Mouse (Mus musculus) layer of hippocampus, adult 8-10 months (tissue): Measurements from ENCODE around the gene Nomo1. TPM values are rescaled to one million over a fixed set of nuclear protein-coding genes. Genes with fewer than 3 reads are reported as not detected.

Source experiments
- DNase-seq, 2 experiments: peaks; one replicate each; pipeline ENCODE4 v3.0.0; 2022; ENCODE audit warnings: low spot score in 2 of 2
- total RNA-seq, 4 experiments: library from RNA; stranded (reverse); gene quantifications; 2 replicates each; pipeline ENCODE4 v1.2.4; 2022

The Nomo1 gene
- total RNA-seq, 4 experiments from 2014 or later: 96.7 to 108 (median 105) TPM

DNA sequence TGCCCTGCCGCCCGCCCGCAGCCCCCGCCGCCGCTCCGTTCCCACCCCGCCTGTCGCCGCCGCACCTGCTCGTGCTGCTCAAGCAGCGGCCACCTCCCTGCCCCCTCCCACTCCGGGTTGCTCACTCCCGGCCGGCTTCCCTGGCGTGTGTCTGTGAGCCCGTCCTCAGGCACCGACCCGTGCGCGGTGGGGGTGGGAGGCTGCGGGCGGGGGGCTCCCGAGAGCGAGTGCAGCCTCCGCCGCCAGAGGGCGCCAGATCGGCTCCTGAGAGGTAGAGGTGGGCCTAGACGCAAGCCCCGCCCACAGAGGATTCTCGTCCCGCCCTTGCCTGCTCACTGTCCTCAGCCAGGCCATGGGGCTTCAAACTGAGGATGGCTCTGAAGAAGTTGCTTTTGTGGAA is 67.1 kb downstream of the Nomo1 start, which contains the start of gene Kcnj11:
Gene Kcnj11, minus strand, starts transcription at position 202 of the 400 bp plus-strand sequence.
- DNase-seq: peak in 1 of 2 experiments; percentile 70

DNA sequence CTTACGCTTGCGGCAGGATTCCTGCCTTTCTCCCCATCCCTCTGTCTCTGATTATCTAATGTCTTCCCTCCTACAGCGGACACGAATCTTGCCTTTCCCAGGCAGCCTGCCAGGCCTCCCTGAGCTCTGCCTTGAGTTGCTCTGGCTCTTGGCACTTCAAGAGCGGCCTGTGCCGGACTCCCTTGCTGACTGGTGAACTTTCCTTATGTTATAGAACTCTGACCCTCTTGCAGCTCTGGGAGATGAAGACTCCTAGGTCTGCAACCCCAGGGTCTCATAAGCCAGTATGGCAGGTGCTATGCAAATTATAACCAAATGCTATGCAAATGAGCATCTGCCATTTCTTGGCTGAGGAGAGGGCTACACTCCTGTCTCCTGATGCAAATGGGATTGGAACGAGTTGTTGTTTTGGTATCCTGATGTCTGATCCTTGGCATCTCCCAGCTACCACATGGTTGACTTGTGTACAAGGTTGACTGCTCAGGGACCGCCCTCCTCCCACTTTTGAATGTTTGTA is 69.6 kb downstream of the Nomo1 start:
- DNase-seq: peak in 1 of 2 experiments; percentile 62

DNA sequence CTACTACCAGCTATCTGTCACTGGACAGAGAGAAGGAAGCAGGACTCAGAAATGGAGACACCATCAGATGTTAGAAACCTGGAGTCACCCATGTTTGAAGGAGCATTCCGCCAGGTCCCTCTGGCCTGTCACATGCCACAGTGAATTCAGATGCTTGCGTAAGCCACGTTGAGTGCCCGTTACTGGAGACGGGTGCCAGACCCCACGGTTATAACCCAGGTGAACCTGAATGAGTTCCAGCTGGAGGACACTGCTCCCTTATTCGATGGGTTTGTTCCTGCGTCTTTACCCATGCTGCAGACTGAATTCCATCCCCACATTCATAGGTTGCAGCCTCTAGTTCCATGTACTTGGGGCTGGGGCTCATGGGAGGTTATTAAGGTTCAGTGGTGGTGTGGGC is 70.3 kb downstream of the Nomo1 start:
- DNase-seq: no peak

DNA sequence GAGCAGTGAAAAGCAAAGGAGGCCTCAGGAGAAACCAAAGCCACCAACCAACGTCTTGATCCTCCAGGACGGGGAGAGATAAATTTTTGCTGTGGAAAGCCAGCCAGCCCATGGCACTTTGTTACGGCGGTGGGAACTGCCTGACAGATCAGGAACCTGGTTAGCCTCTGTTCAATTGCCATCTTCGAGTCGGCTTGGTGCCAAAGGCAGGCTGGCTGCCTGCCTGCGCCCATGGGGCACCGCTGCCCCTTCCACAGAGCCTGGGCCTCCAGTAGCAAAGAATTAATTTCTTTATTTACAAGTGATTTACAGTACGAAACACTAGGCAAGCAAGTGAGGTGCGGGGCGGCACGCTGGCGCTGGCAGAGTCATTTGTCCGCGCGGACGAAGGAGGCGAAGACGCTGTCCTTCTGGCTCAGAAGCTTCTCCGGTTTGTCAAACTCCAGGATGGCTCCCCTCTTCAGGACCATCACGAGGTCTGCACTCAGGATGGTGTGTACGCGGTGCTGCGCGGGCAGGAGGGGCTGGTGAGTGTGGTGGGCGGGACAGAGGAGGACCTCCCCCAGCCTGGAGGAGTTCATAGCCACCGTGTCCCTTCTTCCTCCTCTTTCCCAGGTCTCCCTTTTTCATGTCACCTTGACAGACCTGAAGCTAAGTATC is 70.9 kb downstream of the Nomo1 start:
- no peak for DNase-seq

DNA sequence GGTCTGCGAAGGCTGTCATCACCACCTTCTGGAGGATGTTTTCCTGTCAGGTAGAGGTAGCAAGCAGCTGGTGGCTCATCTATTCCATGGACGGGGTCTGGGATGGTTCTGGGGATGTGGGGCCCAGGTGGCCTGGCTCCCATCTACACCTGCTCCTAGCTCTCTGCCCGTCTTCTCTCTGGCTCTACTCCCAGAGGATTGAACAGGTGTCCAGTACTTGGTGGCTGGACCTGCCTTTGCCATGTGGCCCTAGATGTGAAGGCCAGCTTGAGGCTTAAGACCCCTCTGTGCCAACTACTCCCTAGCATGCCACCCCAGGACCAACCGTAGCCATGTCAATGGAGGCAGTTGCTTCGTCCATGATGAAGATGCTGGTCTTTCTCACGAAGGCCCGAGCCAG is 72.0 kb downstream of the Nomo1 start:
- no peak for DNase-seq

DNA sequence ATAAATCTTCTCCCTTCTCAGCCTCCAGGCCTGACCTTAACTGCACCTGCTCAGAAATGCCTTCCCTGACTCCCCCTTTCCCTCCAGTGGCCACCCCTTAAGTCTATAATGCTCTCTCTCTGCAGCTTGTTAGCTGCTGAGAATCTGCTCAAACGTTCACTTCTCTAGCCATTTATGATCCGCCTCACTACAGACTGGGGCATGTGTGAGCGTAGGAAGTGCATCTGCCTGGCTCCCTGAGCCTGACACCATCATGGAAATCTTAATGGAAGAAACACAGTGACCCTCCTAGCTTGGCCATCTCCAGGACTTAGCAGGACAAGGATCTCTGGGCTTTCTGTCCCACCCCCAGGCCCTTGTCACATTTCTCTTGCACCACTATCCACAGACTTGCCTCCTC is 76.6 kb downstream of the Nomo1 start:
- DNase-seq: peak in 1 of 2 experiments; percentile 39

DNA sequence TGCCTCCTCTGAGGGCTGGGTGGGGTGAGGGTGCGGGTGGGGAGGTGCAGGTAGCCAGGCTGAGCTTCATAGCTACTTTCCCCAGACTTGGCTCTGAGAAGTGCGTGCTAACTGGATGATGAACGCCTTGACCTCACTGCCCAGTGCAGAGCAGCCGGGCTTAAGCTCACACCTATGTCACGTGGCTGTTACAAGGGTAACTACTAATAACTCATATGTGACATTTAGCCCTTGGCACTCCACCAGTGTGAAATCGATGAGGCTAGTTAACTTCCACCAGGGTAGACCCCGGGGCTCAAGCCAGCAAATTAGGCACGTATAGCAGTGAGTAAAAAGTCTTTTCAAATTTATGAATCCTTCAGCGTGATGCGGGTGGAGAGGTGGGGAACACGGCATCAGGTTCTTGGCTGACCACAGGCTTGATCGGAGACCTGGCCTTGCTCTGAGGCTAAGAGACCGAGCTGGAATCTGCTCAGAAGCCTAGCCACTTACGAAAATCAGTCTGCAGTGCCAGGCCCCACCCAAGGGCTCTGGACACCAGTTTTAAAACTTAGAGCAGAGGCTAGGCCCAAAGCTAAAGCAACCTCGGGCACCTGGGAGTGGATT is 77.8 kb downstream of the Nomo1 start:
- no peak for DNase-seq

DNA sequence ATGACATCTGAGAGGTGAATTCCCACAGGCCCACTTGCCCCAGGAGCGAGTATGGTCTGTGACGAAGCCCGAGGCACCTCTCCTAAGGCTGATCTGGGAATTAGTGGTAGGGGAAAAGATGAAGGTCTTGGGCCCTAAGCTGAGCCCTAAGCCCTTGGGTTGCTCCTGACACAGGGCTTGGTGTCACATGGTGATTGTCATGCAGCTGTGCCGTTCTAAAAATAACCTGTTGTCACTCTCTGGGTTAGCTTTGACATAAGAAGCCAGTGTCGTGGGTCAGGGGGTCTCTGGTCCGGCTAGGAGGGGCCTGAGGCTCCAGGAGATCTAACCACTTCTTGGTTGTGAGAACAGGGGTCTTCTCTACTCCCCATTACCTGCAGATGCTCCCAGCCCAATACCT is 78.4 kb downstream of the Nomo1 start:
- DNase-seq: no peak

DNA sequence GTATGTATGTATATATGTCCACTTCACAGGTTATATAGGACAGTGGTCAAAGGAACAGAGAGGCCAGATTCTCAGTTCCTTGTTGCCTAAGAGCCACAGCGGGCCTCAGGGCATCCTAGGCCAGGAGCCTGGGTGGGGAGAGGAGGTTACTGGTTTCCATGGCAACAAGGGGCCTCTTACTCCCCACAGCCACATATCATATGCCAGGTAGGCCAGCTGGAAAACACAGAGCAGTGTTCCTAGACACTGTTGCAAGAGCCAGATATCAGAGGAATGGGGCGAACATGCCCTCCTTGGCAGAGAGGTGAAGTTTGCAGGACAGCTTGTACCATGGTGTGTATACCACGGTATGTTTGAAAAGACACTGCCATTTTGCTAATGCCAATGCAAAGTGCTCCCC is 79.9 kb downstream of the Nomo1 start:
- DNase-seq: no peak

DNA sequence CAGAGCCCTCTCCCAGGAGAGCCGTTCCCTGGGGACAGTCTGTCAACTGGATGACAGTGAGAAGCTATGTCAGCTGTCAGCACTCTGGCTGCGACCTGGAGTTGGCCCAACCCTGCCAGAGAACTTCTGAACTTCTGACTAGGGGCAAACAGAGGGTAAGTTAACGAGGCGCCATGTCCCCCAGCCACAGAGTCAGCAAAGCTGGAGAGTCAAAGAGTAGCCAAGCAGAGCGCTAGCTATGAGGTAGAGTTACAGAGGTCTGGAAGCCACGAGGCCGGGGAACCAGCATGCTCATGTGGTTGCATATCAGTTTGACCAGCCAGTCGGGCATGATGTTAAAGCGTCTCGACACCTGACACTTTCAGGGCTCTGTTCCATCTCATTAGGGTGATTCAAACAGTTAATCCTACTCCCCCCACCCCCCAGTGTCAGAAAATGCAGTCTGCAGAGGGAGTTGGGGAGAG is 82.7 kb downstream of the Nomo1 start:
- DNase-seq: no peak

DNA sequence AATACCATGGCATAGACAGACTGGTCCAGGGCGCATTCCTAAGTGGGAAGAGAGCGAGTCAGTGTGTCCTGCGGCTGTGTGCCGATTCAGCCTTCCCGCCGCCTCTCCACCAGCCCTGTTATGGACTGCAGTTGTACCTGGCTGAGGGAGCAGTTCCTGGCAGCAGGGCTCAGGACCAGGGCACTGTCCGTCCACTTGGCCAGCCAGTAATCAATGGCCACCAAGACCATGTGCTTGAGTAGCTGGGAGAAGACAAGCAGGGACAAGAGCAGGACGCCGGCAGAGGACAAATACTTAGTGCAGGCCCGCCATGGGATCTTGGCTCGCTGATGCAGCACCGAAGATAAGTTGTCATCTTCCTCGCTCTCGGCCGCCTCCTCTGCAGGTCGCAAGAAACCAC is 83.5 kb downstream of the Nomo1 start:
- no peak for DNase-seq

DNA sequence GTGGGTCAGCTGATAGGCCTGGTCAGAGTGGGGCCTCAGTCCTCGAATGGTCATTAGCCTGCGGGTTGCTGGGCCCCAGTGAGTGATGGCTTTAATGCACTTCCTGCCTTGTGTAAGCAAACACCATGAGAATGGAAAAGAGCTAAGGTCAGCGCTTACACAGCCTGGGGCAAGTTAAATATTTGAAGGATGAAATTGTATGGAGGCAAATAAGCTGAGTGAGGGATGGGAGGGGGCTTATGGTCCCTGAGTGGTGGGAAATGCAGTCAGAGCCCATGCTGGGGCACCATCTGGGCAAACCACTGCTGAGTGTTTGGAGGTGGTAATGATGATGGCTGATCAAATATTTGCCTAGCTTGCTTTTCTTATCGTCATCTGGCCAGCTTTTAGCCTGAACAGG is 89.5 kb downstream of the Nomo1 start:
- no peak for DNase-seq

DNA sequence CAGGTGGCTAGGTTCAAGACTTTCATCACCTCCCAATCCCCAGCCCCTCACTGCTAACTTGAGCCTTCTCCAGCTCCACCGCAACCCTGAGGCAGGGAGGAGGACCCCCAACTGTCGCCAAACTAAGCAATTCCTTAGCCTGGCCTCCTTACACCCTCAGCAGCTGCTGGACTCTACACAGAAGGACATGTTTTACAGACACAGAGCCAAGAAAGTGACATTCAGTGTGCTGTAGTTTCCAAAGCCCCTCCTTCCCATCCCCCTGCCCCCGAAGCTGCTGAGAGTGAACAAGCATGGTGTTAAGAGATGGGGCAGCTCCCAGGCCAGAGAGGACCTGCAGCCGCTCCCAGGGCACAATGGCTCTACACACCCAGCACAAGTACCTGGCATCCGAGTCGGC is 91.0 kb downstream of the Nomo1 start:
- no peak for DNase-seq

DNA sequence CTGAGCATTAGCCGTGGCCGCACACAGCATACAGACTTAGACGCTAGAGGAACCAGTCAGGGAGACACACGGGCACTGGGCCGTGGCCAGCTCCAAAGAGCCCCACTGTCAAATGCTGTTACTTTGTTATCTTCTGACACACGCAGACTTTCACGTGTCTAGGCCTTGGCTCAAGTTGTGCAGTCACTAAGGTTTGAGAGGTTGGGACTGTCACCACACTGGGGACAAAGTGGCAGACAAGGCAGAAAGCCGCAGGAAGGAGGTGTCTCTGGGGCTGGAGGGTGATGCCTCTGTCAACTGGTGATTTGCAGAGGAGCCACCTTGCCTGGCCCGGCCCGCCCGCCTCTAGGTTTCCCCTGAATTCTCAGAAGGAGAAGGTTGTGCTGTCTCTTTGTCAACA is 91.8 kb downstream of the Nomo1 start:
- DNase-seq: no peak

DNA sequence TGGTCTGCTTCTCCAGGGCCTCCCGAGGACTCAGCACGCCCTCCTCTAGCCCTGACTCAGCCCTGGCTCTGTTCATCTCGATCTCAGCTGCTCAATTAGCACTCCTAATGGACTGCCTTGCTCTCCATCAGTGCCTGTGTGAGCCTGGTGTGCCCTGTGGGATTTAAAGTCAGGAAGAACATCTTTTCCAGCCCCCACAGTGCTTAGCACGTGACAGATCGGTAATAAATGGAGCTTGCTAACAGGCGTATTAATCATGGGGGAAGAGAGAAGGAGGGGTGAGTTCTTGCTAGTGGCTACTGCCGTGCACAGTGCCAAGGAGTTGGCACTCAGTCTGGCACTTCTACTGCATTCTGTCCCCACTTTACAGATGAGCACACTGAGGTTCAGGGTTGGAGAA is 94.7 kb downstream of the Nomo1 start:
- DNase-seq: no peak

DNA sequence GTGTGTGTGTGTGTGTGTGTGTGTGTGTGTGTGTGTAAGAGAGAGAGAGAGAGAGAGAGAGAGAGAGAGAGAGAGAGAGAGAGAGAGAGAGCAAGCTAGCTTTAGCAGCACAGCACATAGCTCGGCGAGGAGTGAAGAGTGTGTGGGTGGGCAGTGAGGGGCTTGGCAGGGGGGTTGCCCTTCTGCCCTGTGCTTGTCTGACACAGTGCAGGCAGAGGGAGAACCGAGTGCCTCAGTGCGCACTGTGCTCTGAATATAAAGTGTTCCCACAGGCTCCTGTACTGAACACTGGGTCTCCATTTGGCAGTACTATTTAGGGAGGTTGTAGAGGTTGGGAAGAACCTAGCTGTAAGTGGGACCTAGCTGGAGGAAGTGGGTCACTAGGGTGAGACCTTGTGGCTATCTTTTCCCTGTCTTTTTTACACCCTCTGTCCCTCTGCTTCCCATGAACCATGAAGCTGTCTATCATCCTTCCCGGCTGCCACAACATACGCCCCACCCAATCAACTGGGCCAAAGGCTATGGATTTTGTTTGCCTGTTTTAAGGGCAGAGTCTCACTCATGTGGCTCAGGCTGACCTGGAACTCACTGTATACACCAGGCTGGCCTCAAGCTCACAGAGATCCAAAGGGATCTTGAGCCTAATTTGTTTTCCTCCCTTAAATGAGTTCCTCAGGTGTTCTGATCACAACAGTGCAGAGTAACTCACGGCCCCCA is 96.1 kb downstream of the Nomo1 start:
- DNase-seq: no peak

DNA sequence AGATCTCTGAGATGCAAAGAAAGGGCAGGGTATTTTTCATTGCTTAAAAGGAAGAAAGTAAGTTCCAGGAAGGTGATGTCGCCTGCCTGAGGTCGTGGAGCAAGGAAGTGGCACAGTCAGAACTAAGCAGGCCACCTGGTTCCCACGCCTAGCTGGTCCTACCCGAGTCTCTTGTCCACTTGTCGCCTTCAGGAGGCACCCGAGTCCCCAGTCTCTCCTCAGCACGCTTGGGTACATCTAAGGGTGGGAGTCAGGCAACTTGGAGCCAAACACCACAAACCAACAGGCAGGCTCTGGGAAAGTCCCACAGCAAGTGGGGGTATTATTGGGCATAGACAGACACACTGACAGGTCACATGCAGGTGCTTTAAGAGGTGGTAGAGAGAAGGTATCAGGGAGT is 97.2 kb downstream of the Nomo1 start:
- no peak for DNase-seq

DNA sequence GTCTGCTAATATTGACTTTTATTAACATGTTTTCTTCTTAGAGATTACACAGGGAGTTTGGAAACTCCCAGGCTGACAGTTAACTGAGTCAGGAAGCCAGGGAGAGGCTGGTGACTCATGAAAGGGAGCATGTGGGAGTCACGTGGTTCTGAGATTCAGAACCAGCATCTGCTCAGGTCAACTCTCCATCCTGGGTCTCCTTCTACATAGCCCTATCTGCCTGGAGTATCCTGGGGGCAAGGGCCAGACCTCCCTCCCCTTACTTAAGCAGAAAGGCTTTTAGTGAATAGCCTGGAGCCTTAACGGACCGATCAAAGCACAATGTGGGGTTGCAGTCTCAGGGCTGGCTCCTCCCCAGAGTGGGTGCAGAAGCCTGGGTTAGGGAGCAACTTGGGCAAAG is 97.8 kb downstream of the Nomo1 start:
- peak in 1 of 2 experiments; percentile 38 for DNase-seq

DNA sequence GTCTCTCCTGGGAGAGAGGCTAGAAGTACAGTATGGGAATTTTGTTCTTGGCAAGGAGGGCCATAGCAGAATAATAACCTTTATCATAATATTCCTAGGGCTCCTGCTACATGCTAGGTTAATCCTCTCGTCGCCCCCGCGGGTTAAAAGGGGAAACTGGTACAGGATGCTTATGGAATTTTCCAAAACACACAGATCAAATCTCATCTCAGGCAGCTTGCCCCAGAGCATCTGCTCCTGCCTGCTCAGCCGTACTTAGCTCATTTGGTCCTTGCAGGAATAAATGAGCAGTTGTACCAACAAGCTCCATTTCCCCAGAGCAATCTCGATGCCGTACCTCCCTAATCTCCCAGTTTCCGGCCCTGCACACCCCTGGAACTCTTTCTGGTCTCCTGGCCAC is 98.3 kb downstream of the Nomo1 start:
- peak; percentile 49 to 65 for DNase-seq

DNA sequence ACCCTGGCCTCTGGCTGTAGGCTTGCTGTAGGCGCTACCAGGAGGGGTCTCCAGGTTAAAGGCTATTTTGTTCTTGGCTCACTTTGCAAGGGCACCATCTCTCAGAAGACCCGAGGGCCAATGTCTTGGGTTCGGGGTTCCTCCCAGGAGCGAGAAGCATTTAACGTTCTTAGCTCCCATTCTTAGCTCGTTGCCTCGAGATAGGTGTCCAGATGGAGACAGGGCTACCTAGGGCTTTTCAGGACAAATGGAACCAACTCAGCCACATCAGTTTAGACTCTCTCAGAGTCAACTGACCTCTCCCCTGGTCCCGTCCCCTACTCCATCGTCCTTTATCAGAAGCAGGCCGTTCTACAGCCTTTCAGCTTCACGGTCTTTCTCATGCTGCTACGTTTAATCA is 98.7 kb downstream of the Nomo1 start:
- DNase-seq: no peak
